Mouse (Mus musculus) cerebellum, postnatal 25 days (tissue): ENCODE measurements around the gene Gpr141.

Experiments used
- DNase-seq, 2 experiments: peaks; one replicate each; pipeline ENCODE4 v3.0.0; 2021; ENCODE audit warnings: mixed read lengths in 2 of 2

Gpr141 gene

DNA sequence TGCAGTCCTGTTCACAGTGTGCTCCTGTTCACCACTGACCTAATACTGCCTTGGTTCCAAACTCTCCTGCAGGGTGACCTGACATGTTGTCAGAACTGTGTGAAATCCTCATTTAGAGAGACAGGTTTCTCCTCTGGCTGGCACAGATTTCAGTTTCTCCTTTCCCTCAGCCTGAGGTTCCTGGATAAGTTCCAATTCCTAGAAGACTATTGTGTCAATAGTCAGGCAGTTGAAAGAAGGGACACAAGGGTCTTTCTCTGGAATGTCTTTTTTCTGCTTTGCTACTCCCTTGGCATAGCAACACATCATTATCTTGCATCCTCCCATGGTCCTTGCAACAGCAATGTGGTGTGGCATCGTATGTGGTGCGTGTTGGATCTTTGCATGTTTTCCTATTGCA lies 106.9 kb downstream of the Gpr141 start:
- DNase-seq, result no peak

- DNase-seq, result no peak
Measured at GRCm38 (mm10) chr13:19703806-19704205, 120.3 kb downstream of the Gpr141 start.

DNA sequence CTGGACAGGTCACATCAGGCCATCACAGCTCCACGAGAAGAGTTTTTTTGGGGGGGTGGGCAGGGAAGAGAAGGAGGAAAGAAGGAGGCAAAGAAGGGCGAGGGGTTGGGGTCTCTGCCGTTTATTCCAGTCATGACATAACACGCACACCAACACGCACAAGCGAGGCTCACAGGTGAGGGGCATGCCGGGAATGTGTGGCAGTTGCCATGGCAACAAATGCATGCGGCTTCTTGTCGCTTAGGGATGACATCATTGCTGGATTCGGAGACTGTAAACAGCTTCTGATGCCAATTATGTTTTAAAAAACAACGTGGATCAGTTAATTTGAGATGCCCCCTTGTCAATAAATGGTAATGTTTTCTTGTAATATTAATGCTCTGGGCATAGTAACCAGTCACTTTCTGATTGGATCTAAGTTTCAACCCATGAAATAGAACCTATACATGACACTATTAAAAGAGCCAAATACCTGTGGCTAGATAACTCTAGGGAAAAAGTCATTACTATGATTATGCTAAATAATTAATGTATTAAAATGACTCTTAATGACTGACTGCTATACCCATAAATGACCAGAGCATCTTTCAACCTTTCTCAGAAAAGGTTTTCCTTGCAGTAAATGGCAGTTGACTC lies 122.5 kb downstream of the Gpr141 start:
- peak; percentile 56 to 70 for DNase-seq

GRCm38 (mm10) chr13:19700733-19701442 lies 123.2 kb downstream of the Gpr141 start:
- peak in 1 of 2 experiments; percentile 15 for DNase-seq
